Mouse (Mus musculus): ENCODE measurements around the gene Tnfrsf4. TPM values are rescaled to one million over a fixed set of nuclear protein-coding genes. Genes with fewer than 3 reads are reported as not detected.

Gene Tnfrsf4
- 0.41 and 1.1 TPM in 2 replicates for polyA plus RNA-seq (2014; fragmentation: Nextera tagmentation; extraction: Ambion mirVana)

DNA sequence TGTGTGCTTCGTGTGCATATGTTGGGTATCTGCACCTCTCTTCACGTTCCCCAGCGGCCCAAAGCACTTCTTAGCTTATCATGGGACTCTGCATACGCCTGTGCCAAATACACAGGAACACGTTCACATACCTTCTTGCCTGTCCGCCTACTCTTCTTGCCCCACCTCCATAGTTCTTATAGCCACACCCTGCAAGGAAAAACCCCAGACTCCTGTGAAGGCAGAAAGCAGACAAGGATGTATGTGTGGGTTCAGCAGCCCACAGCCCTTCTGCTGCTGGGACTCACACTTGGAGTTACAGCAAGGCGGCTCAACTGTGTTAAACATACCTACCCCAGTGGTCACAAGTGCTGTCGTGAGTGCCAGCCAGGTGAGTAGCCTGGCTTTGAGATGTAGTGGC is at the start of gene Tnfrsf4:
Gene Tnfrsf4 (plus strand): TSS at position 207 of the 400 bp plus-strand sequence.
- DNase-seq (ENCODE audit: low spot score, missing footprints) = no peak
- peaks cover 18% of the 10 kb centered on the region; the same call in 1 of the 2 replicates for H3K36me3 ChIP-seq (ENCODE audit: control insufficient read depth, insufficient read depth, low read length)
- no peak for ATAC-seq (ENCODE audit: low FRiP score)
- WGBS = 91% methylated on average over 8 of the region's 8 CpGs
- no peaks in the 10 kb centered on the region for H3K27me3 ChIP-seq (ENCODE audit: control insufficient read depth, insufficient read depth, low read length)
- H3K9me3 ChIP-seq (ENCODE audit: control insufficient read depth, low read length) = no peaks in the 10 kb centered on the region
- no peaks in the 10 kb centered on the region for H3K4me1 ChIP-seq (ENCODE audit: control insufficient read depth, insufficient read depth, low read length)
- no peak within 1 kb of the TSS for H3K4me2 ChIP-seq
- no peak within 1 kb of the TSS for H3K9ac ChIP-seq (ENCODE audit: low read length)
- H3K4me3 ChIP-seq (ENCODE audit: low read depth, low read length) = no peak within 1 kb of the TSS
- H3K27ac ChIP-seq (ENCODE audit: low read depth, low read length) = no peak within 1 kb of the TSS

DNA sequence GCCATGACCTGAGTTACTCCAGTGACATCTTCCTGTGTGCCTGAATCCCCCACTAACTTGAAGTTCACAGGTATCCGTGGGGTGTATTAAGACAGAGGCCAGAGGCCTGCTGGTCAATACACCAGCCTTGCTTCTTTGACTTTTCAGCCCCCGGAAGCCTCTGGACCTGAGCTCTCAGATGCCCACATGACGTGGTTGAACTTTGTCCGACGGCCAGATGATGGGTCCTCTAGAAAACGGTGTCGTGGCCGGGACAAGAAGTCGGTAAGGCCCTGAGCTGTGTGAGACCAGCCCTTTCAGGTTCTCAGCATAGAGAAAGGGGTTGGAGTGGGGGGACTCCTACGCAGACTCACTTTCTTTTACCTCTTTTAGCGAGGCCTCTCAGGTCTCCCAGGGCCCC is 49.2 kb upstream of the Tnfrsf4 start:
- Histone ChIP-seq H3K4me1 (ENCODE audit: control insufficient read depth, insufficient read depth, low read length) (peaks cover 14% of the 10 kb centered on the region; the same call in 1 of the 2 replicates), H3K9me3 (ENCODE audit: control insufficient read depth, low read length) (no peaks in the 10 kb centered on the region), H3K27me3 (ENCODE audit: control insufficient read depth, insufficient read depth, low read length) (no peaks in the 10 kb centered on the region), H3K9ac (ENCODE audit: low read length) (no peak overlapping the region), H3K27ac (ENCODE audit: low read depth, low read length) (no peak overlapping the region), H3K36me3 (ENCODE audit: control insufficient read depth, insufficient read depth, low read length) (0 out of 2 replicates have a peak, but pooled peaks cover 4% of the 10 kb centered on the region), H3K4me3 (ENCODE audit: low read depth, low read length) (no peak overlapping the region), H3K4me2 (no peak overlapping the region)
- ATAC-seq (ENCODE audit: low FRiP score) (no peak), DNase-seq (ENCODE audit: low spot score, missing footprints) (no peak)
- WGBS = 95% methylated on average over 11 of the region's 11 CpGs

DNA sequence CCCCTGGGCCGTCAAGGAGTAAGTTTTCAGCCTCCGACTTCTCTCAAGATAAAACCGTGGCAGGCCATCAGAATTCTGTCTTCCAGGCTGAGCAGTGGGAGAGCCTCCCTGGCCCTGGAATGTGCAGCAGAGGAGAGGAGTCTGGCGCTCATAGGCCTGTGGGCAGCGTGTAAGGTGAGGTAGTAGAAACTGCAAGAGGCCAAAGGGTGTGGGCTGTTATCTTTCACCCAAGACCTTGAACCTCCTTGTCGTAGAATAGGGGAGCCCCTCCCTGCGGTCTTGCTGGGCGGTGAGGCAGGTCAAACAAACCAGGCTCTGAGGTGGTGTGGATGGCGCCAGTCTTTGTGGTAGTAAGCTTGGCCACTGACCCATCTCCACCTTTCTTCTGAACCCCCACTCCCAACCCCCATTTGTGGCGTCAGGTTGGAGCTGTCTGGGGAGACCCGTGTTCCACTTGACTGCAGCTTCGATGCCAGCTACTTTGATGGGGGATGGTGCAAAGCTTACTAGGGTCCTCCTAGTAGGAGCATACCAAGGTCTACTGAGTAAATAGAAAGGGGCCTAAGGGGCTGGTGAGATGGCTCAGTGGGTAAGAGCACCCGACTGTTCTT is 44.5 kb upstream of the Tnfrsf4 start:
- H3K9ac ChIP-seq (ENCODE audit: low read length) = no peak overlapping the region
- H3K27ac ChIP-seq (ENCODE audit: low read depth, low read length) = no peak overlapping the region
- no peaks in the 10 kb centered on the region for H3K27me3 ChIP-seq (ENCODE audit: control insufficient read depth, insufficient read depth, low read length)
- H3K4me3 ChIP-seq (ENCODE audit: low read depth, low read length) = no peak overlapping the region
- WGBS = 87% methylated on average over 13 of the region's 13 CpGs
- no peak overlapping the region for H3K4me2 ChIP-seq
- no peak for DNase-seq (ENCODE audit: low spot score, missing footprints)
- no peak for ATAC-seq (ENCODE audit: low FRiP score)
- peaks cover 2% of the 10 kb centered on the region for H3K4me1 ChIP-seq (ENCODE audit: control insufficient read depth, insufficient read depth, low read length)
- H3K9me3 ChIP-seq (ENCODE audit: control insufficient read depth, low read length) = no peaks in the 10 kb centered on the region
- 0 out of 2 replicates have a peak, but pooled peaks cover 4% of the 10 kb centered on the region for H3K36me3 ChIP-seq (ENCODE audit: control insufficient read depth, insufficient read depth, low read length)

DNA sequence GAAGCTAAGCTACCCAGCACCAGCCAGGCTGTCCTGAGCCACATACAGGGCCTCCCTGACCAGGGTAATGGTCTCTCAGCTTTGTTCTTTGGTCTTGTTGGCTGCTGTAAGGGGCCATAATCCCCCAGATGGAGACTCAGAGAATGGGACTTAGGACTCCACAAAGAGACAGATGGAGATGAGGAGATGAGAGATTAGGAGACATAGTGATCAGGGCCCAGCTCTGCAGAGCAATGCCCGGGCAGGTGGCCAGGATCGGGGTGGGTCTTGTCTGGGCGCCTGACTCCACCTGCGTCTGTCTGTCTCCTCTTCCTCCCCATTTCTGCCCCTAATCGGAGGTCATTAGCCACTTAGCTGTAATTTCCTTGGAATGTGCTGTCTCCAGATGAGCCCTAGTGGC is 43.4 kb upstream of the Tnfrsf4 start:
- Histone ChIP-seq H3K27ac (ENCODE audit: low read depth, low read length) (no peak overlapping the region), H3K4me2 (no peak overlapping the region), H3K9me3 (ENCODE audit: control insufficient read depth, low read length) (no peaks in the 10 kb centered on the region), H3K4me1 (ENCODE audit: control insufficient read depth, insufficient read depth, low read length) (peaks cover 2% of the 10 kb centered on the region), H3K36me3 (ENCODE audit: control insufficient read depth, insufficient read depth, low read length) (no peaks in the 10 kb centered on the region), H3K27me3 (ENCODE audit: control insufficient read depth, insufficient read depth, low read length) (no peaks in the 10 kb centered on the region), H3K4me3 (ENCODE audit: low read depth, low read length) (no peak overlapping the region), H3K9ac (ENCODE audit: low read length) (no peak overlapping the region)
- ATAC-seq (ENCODE audit: low FRiP score) = no peak
- 91% methylated on average over 5 of the region's 5 CpGs for WGBS
- no peak for DNase-seq (ENCODE audit: low spot score, missing footprints)

DNA sequence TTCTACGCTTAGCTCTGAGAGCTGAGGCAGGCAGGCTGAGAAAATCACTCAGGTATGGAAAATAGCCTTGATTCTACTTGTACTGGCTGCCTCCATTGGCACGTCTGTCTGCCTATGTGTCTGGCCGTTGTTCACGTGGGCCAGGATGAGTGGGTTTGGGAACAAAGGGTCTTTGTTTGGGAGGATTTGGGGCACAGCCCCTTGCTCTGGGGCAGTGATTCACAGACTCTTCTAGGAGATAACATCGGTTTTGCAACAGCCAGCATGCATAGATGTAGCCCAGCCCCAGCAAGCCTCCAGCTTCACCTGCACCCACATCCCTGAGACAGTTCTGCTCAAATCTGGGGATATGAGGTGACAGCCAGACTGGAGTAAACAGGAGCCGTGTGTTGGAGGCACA is 41.0 kb upstream of the Tnfrsf4 start:
- WGBS = 49% methylated on average over 6 of the region's 6 CpGs

DNA sequence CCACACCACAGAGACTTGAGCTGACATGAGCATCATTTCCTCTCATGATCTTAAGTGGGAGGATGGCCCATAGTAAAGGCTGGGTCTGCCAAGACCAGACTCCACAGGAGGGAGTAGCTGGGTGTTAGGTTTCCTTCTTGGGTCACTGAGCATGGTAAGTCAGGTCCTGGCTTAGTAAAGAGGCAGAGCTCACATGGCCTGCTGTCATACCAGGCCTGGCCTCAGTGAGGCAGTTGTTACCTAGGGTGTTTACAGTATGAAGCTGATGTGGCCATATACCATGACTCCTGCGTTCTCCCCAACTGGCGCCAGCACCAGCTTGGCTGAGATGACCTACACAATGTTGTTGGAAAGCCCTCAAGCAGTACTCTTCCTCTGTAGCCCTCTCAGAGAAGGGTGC is 40.4 kb upstream of the Tnfrsf4 start:
- Histone ChIP-seq H3K9me3 (ENCODE audit: control insufficient read depth, low read length) (no peaks in the 10 kb centered on the region), H3K27ac (ENCODE audit: low read depth, low read length) (no peak overlapping the region), H3K4me3 (ENCODE audit: low read depth, low read length) (no peak overlapping the region), H3K27me3 (ENCODE audit: control insufficient read depth, insufficient read depth, low read length) (no peaks in the 10 kb centered on the region), H3K4me2 (no peak overlapping the region), H3K4me1 (ENCODE audit: control insufficient read depth, insufficient read depth, low read length) (peaks cover 2% of the 10 kb centered on the region), H3K9ac (ENCODE audit: low read length) (no peak overlapping the region), H3K36me3 (ENCODE audit: control insufficient read depth, insufficient read depth, low read length) (no peaks in the 10 kb centered on the region)
- DNase-seq (ENCODE audit: low spot score, missing footprints) (no peak), ATAC-seq (ENCODE audit: low FRiP score) (no peak)
- WGBS = 81% methylated on average over 2 of the region's 2 CpGs

More for the DNA sequence above, 41.0 kb upstream of the Tnfrsf4 start:
- Histone ChIP-seq H3K4me3 (ENCODE audit: low read depth, low read length) (no peak overlapping the region), H3K36me3 (ENCODE audit: control insufficient read depth, insufficient read depth, low read length) (no peaks in the 10 kb centered on the region), H3K27ac (ENCODE audit: low read depth, low read length) (no peak overlapping the region), H3K4me2 (no peak overlapping the region), H3K4me1 (ENCODE audit: control insufficient read depth, insufficient read depth, low read length) (peaks cover 2% of the 10 kb centered on the region), H3K9me3 (ENCODE audit: control insufficient read depth, low read length) (no peaks in the 10 kb centered on the region), H3K27me3 (ENCODE audit: control insufficient read depth, insufficient read depth, low read length) (no peaks in the 10 kb centered on the region), H3K9ac (ENCODE audit: low read length) (no peak overlapping the region; the same call in 1 of the 2 replicates)
- ATAC-seq (ENCODE audit: low FRiP score) (no peak), DNase-seq (ENCODE audit: low spot score, missing footprints) (no peak)

DNA sequence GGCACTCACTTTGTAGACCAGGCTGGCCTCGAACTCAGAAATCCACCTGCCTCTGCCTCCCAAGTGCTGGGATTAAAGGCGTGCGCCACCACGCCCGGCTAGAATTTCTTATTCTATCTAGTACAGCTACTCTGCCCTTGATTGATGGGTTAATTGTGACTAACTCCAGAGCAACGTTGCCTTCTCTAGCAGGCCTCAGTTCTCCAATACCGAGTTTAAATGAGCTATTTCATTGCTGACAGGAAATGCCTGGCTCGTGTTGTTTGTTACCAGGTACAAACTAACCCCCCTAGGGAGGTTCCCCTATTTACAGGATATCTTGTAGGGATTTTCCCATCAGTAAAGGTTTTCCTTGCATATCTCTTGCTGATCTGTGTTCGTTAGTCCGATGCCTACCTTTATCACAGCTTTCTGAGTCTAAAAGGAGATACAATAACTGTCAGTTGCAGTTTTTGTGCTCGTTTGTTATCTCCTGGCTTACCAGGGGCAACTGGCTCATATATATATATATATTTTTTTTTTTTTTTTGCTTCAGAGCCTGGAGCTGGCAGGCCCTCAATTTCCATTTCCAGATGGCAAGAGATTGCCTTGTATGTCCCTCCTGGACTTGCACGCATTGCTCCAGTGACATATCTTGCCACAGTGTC is 32.1 kb upstream of the Tnfrsf4 start:
- H3K27ac ChIP-seq (ENCODE audit: low read depth, low read length) = no peak overlapping the region
- H3K27me3 ChIP-seq (ENCODE audit: control insufficient read depth, insufficient read depth, low read length) = no peaks in the 10 kb centered on the region
- H3K4me2 ChIP-seq = no peak overlapping the region
- no peak overlapping the region for H3K4me3 ChIP-seq (ENCODE audit: low read depth, low read length)
- no peaks in the 10 kb centered on the region for H3K36me3 ChIP-seq (ENCODE audit: control insufficient read depth, insufficient read depth, low read length)
- WGBS = 86% methylated on average over 12 of the region's 12 CpGs
- ATAC-seq (ENCODE audit: low FRiP score) = no peak
- H3K4me1 ChIP-seq (ENCODE audit: control insufficient read depth, insufficient read depth, low read length) = peaks cover 2% of the 10 kb centered on the region; the same call in 1 of the 2 replicates
- DNase-seq (ENCODE audit: low spot score, missing footprints) = no peak
- H3K9me3 ChIP-seq (ENCODE audit: control insufficient read depth, low read length) = no peaks in the 10 kb centered on the region
- H3K9ac ChIP-seq (ENCODE audit: low read length) = no peak overlapping the region

DNA sequence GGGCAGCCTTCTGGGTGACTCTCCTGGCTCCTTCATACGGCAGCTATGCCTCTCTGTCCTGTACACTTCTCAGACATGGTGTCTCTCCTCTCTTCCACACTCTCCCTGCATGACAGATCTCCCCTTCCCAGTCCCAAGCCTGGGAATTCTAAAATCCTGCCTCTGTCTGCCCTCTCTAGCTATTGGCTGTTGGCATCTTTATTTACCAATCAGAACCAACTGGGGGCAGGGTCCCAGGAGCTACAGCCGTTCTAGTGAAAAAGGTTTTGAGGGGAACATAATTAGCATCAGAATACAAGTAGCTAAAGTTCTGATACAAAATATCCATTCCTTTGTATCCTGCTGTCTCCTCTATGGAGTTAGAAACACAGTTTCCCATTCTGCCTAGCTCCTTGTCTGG is 29.9 kb upstream of the Tnfrsf4 start:
- H3K4me3 ChIP-seq (ENCODE audit: low read depth, low read length) = no peak overlapping the region
- peaks cover 2% of the 10 kb centered on the region; the same call in 1 of the 2 replicates for H3K4me1 ChIP-seq (ENCODE audit: control insufficient read depth, insufficient read depth, low read length)
- no peaks in the 10 kb centered on the region for H3K36me3 ChIP-seq (ENCODE audit: control insufficient read depth, insufficient read depth, low read length)
- 17% methylated on average over 2 of the region's 2 CpGs for WGBS
- H3K9me3 ChIP-seq (ENCODE audit: control insufficient read depth, low read length) = no peaks in the 10 kb centered on the region
- H3K27me3 ChIP-seq (ENCODE audit: control insufficient read depth, insufficient read depth, low read length) = no peaks in the 10 kb centered on the region
- DNase-seq (ENCODE audit: low spot score, missing footprints) = peak; percentile 80
- no peak overlapping the region for H3K27ac ChIP-seq (ENCODE audit: low read depth, low read length)
- no peak overlapping the region for H3K9ac ChIP-seq (ENCODE audit: low read length)
- 0 out of 2 replicates have a peak overlapping the region, but pooled peaks have one; percentile 4 for H3K4me2 ChIP-seq
- ATAC-seq (ENCODE audit: low FRiP score) = no peak

DNA sequence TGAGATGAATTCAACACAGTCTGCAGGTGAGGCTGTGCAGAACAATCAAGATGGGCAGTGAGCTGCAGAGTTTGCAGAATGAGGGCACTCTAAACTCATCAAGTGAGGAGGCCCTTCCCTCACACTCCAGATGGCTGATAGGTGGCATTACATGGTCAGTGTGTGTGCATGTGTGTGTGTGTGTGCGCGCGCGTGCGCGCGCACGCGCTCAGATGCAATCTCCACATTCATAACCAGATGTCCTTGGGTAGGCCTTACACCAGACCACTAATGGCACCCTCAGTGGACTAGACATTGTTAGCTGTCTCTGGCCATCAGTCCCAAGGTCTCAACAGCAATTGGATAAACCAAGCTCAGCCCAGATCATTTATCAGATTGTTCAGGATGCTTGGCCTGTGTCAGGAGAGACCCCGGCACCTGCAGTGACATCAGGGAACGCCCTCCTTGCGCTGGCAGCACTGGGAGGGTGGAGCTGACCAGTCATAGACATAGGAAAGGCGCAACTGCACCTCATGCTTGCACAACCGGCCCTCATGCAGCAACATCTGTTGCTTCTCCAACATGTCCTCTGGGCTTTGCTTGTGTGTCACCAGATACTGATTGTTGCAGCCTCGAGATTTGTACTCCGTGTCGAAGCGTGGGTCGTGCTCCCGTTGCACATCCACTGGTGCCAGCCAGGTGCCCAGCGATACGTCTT is 22.3 kb upstream of the Tnfrsf4 start:
- Histone ChIP-seq H3K36me3 (ENCODE audit: control insufficient read depth, insufficient read depth, low read length) (peaks cover 2% of the 10 kb centered on the region; the same call in 1 of the 2 replicates), H3K27ac (ENCODE audit: low read depth, low read length) (no peak overlapping the region), H3K4me1 (ENCODE audit: control insufficient read depth, insufficient read depth, low read length) (peaks cover 22% of the 10 kb centered on the region), H3K9me3 (ENCODE audit: control insufficient read depth, low read length) (no peaks in the 10 kb centered on the region), H3K9ac (ENCODE audit: low read length) (peak overlapping the region; percentile 79), H3K27me3 (ENCODE audit: control insufficient read depth, insufficient read depth, low read length) (no peaks in the 10 kb centered on the region), H3K4me2 (peak overlapping the region; percentile 95), H3K4me3 (ENCODE audit: low read depth, low read length) (peak overlapping the region; percentile 90)
- 85% methylated on average over 22 of the region's 22 CpGs for WGBS
- DNase-seq (ENCODE audit: low spot score, missing footprints) (no peak), ATAC-seq (ENCODE audit: low FRiP score) (no peak)
